Mouse (Mus musculus) retina, embryonic 14.5 days (tissue): Measurements from ENCODE around the gene Cnn1.

Source experiments
- DNase-seq: peaks from one replicate; pipeline ENCODE4 v3.0.0-alpha.2; 2015; ENCODE audit warnings: low spot score

Gene Cnn1

GRCm38 (mm10) chr9:22157516-22158265 is 58.7 kb downstream of the Cnn1 start:
- no peak for DNase-seq
